Comparison of ENCODE assay signal across 22 mouse cellular contexts in genomic region chr1:76362106-76362505, GRCm38 (mm10).
A peak's percentile ranks its signal among the peaks of the same experiment; 100 is the strongest.
DNase-seq lines count a peak whose midpoint lies in the region; ATAC-seq lines count a peak whose summit lies in the region.
"Had no signal": no experiment of that assay in that cellular context is flagged by ENCODE, and none has a peak within 500 bp of the region (broad histone marks: within the 10 kb centered on the region; RNA-seq: fewer than 3 reads in every experiment).

No protein-coding gene starts in this region.

- H3K4me3 ChIP-seq in embryonic facial prominence, embryonic 13.5 days: no peak overlapping the region
- H3K4me3 ChIP-seq in embryonic facial prominence, embryonic 10.5 days: no peak overlapping the region
- H3K4me3 ChIP-seq in embryonic facial prominence, embryonic 14.5 days (ENCODE audit: low read depth, low read length): no peak overlapping the region
- H3K4me3 ChIP-seq in hindbrain, embryonic 10.5 days: no peak overlapping the region
- no peak overlapping the region for H3K4me3 ChIP-seq in forebrain, embryonic 16.5 days (replicated peaks; ENCODE audit: low read length)
- H3K4me3 ChIP-seq: embryonic facial prominence, embryonic 15.5 days; erythroblast, embryonic 14.5 days; forebrain, embryonic 13.5 days had no signal

- H3K4me1 ChIP-seq in embryonic facial prominence, embryonic 13.5 days: peaks cover 9% of the 10 kb centered on the region; the same call in 1 of the 2 replicates
- peaks cover 8% of the 10 kb centered on the region; the same call in 1 of the 2 replicates for H3K4me1 ChIP-seq in embryonic facial prominence, embryonic 10.5 days
- H3K4me1 ChIP-seq in embryonic facial prominence, embryonic 14.5 days (ENCODE audit: control insufficient read depth, insufficient read depth, low read length): no peaks in the 10 kb centered on the region
- no peaks in the 10 kb centered on the region for H3K4me1 ChIP-seq in hindbrain, embryonic 10.5 days (replicated peaks)
- H3K4me1 ChIP-seq in forebrain, embryonic 16.5 days (replicated peaks; ENCODE audit: control insufficient read depth, insufficient read depth, low read length): no peaks in the 10 kb centered on the region
- H3K4me1 ChIP-seq: embryonic facial prominence, embryonic 15.5 days; forebrain, embryonic 13.5 days had no signal

- no peak overlapping the region for H3K27ac ChIP-seq in embryonic facial prominence, embryonic 13.5 days
- no peak overlapping the region for H3K27ac ChIP-seq in embryonic facial prominence, embryonic 10.5 days (replicated peaks)
- H3K27ac ChIP-seq in embryonic facial prominence, embryonic 14.5 days (replicated peaks; ENCODE audit: low read depth, low read length): no peak overlapping the region
- no peak overlapping the region for H3K27ac ChIP-seq in hindbrain, embryonic 10.5 days
- H3K27ac ChIP-seq in forebrain, embryonic 16.5 days (ENCODE audit: low read length): no peak overlapping the region
- H3K27ac ChIP-seq: embryonic facial prominence, embryonic 15.5 days; forebrain, embryonic 13.5 days had no signal

- ATAC-seq in embryonic facial prominence, embryonic 13.5 days (ENCODE audit: insufficient number of reproducible peaks, insufficient read depth, low FRiP score, low TSS enrichment, low read depth): no peak
- no peak for ATAC-seq in embryonic facial prominence, embryonic 14.5 days (ENCODE audit: low read depth)
- ATAC-seq in forebrain, embryonic 16.5 days: no peak
- ATAC-seq: CD4-positive, CD25-positive, alpha-beta regulatory T cell, adult 4 months; forebrain, embryonic 13.5 days had no signal

- H3K9ac ChIP-seq in embryonic facial prominence, embryonic 13.5 days: no peak overlapping the region
- H3K9ac ChIP-seq in embryonic facial prominence, embryonic 14.5 days (ENCODE audit: low read depth, low read length): no peak overlapping the region
- H3K9ac ChIP-seq in forebrain, embryonic 16.5 days (replicated peaks; ENCODE audit: low read depth, low read length): no peak overlapping the region
- H3K9ac ChIP-seq: embryonic facial prominence, embryonic 15.5 days; forebrain, embryonic 13.5 days had no signal

- no peak for DNase-seq in embryonic facial prominence, embryonic 10.5 days (ENCODE audit: low spot score)
- DNase-seq in Muller cell, postnatal 12 days (ENCODE audit: inconsistent ontology term): peak; percentile 58
- peak; percentile 28 for DNase-seq in embryonic facial prominence, embryonic 14.5 days (ENCODE audit: low spot score)
- peak; percentile 91 for DNase-seq in retina, postnatal 1 day
- no peak for DNase-seq in hindbrain, embryonic 10.5 days (ENCODE audit: low spot score)
- DNase-seq: adrenal gland, adult 2 months; adrenal gland, postnatal 10 days; adrenal gland, postnatal 25 days; B cell, adult 2 months; cerebellum, adult 11-12 months; cerebellum, adult 2 months; cerebellum, adult 9-10 months; cerebellum, postnatal 10 days; cerebellum, postnatal 25 days had no signal

- H3K9me3 ChIP-seq in embryonic facial prominence, embryonic 13.5 days: no peaks in the 10 kb centered on the region
- H3K9me3 ChIP-seq in embryonic facial prominence, embryonic 10.5 days: no peaks in the 10 kb centered on the region
- no peaks in the 10 kb centered on the region for H3K9me3 ChIP-seq in embryonic facial prominence, embryonic 14.5 days (ENCODE audit: control insufficient read depth, low read length)
- no peaks in the 10 kb centered on the region for H3K9me3 ChIP-seq in hindbrain, embryonic 10.5 days
- H3K9me3 ChIP-seq in forebrain, embryonic 16.5 days (ENCODE audit: control insufficient read depth, low read length): no peaks in the 10 kb centered on the region
- H3K9me3 ChIP-seq: embryonic facial prominence, embryonic 15.5 days; forebrain, embryonic 13.5 days had no signal

- H3K4me2 ChIP-seq in embryonic facial prominence, embryonic 13.5 days: peak overlapping the region; percentile 31; the same call in 1 of the 2 replicates
- H3K4me2 ChIP-seq in embryonic facial prominence, embryonic 14.5 days (ENCODE audit: low read depth, low read length): no peak overlapping the region
- no peak overlapping the region for H3K4me2 ChIP-seq in forebrain, embryonic 16.5 days (ENCODE audit: low read length)
- H3K4me2 ChIP-seq: embryonic facial prominence, embryonic 15.5 days; forebrain, embryonic 13.5 days had no signal

- H3K36me3 ChIP-seq in embryonic facial prominence, embryonic 13.5 days: no peaks in the 10 kb centered on the region
- H3K36me3 ChIP-seq in embryonic facial prominence, embryonic 10.5 days (replicated peaks): no peaks in the 10 kb centered on the region
- H3K36me3 ChIP-seq in embryonic facial prominence, embryonic 14.5 days (ENCODE audit: control insufficient read depth, insufficient read depth, low read length): no peaks in the 10 kb centered on the region
- no peaks in the 10 kb centered on the region for H3K36me3 ChIP-seq in hindbrain, embryonic 10.5 days
- no peaks in the 10 kb centered on the region for H3K36me3 ChIP-seq in forebrain, embryonic 16.5 days (ENCODE audit: control insufficient read depth, insufficient read depth)
- H3K36me3 ChIP-seq: embryonic facial prominence, embryonic 15.5 days; G1E had no signal

- WGBS in embryonic facial prominence, embryonic 13.5 days: 28% methylated on average over 8 of the region's 8 CpGs
- 58% methylated on average over 8 of the region's 8 CpGs for WGBS in embryonic facial prominence, embryonic 10.5 days
- WGBS in embryonic facial prominence, embryonic 14.5 days: 35% methylated on average over 8 of the region's 8 CpGs
- 85% methylated on average over 8 of the region's 8 CpGs for WGBS in hindbrain, embryonic 10.5 days
- WGBS in forebrain, embryonic 16.5 days: 36% methylated on average over 8 of the region's 8 CpGs

- H3K27me3 ChIP-seq in embryonic facial prominence, embryonic 13.5 days: no peaks in the 10 kb centered on the region
- no peaks in the 10 kb centered on the region for H3K27me3 ChIP-seq in embryonic facial prominence, embryonic 10.5 days (replicated peaks; ENCODE audit: low read depth, poor library complexity, severe bottlenecking)
- H3K27me3 ChIP-seq in embryonic facial prominence, embryonic 14.5 days (replicated peaks; ENCODE audit: control insufficient read depth, insufficient read depth, low read length): no peaks in the 10 kb centered on the region
- no peaks in the 10 kb centered on the region for H3K27me3 ChIP-seq in hindbrain, embryonic 10.5 days (ENCODE audit: insufficient read depth, poor library complexity, severe bottlenecking)
- H3K27me3 ChIP-seq in forebrain, embryonic 16.5 days (replicated peaks; ENCODE audit: control insufficient read depth, insufficient read depth, low read length): no peaks in the 10 kb centered on the region
- H3K27me3 ChIP-seq: CH12.LX; embryonic facial prominence, embryonic 15.5 days; forebrain, embryonic 13.5 days had no signal

Comparison
In these comparisons a context has a peak if more than half of its experiments do, and no peak if none do; other contexts are left out.
1. DNase-seq: peak in Muller cell, postnatal 12 days (single experiment), embryonic facial prominence, embryonic 14.5 days (single experiment) and retina, postnatal 1 day (single experiment); none in embryonic facial prominence, embryonic 10.5 days (single experiment) and hindbrain, embryonic 10.5 days (single experiment).